Mouse (Mus musculus) liver, adult 2 months (tissue): ENCODE measurements around the gene Rab4a.

Experiments
- CTCF ChIP-seq: fragments of 200-500 bp; IDR thresholded peaks from 2 replicates; pipeline ENCODE4 v1.5.1; 2011; ENCODE audit warnings: low read depth, low read length, control low read depth
- POLR2A ChIP-seq: fragments of 200-500 bp; IDR thresholded peaks from 2 replicates; pipeline ENCODE4 v1.6.1; 2011; ENCODE audit warnings: low read length, control low read depth; ENCODE audit not compliant: insufficient read depth; ENCODE audit errors: extremely low read depth

DNA sequence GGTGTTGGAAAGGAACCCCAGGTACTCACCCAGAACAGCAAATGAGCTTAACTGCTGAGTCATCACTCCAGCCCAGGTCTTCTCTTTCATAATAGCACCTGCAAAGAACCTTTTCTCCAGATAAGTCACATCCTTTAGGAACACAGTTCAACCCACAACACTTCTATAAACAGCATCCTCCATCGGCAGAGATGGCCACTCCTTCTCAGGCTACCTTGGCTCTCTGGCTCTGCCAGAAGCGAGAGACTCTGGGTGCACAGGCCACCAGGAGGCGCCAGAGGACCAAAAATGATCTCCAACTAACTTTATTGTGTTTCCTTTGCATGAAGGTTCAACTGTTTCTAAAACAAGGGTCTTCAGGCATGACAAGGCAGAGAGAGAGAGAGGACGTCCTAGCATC is 15.8 kb upstream of the Rab4a start:
- peak; percentile 94 for TF ChIP-seq CTCF
- no peak for TF ChIP-seq POLR2A
